ENCODE assay signal across 8 mouse cellular contexts in the genomic region with DNA sequence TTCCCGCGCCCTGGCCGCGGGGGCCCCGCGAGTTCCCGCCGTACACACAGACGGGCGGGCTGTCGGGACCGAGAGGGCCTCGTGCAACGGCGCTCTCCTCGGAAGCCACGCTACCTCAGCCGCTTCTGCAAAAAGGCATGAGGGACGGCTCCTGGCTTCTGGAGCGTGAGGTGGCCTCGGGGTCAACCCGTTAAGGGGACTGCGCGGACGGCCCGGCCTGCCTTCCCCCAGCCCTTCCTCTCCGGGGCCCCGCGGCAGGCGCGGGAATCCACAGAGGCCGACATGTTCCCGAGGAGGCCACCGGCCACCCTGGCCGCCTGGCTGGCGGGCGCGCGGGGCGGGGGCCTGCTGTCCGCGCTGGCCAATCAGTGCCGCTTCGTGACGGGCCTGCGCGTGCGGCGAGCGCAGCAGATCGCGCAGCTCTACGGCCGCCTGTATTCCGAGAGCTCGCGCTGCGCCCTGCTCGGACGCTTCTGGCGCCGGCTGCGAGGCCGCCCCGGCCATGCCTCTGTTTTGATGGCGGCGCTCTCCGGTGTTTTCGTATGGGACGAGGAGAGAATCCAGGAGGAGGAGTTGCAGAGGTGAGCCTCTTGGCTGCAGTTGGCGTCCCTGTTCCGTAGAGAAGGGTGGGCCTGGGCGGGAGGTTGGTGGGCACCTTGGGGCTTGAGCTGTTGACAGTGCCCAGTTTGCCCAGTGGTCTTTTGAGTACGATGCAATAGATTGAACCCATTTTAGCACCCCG. TPM values are rescaled to one million over a fixed set of nuclear protein-coding genes. Genes with fewer than 3 reads are reported as not detected.
A peak's percentile ranks its signal among the peaks of the same experiment; 100 is the strongest.
DNase-seq lines count a peak whose midpoint lies in the region; ATAC-seq and TF ChIP-seq lines count a peak whose summit lies in the region.

No protein-coding gene starts in this region.

- no peaks in the 10 kb centered on the region for H3K36me3 ChIP-seq in embryonic facial prominence, embryonic 15.5 days
- peaks cover 7% of the 10 kb centered on the region for H3K36me3 ChIP-seq in heart, embryonic 10.5 days
- H3K36me3 ChIP-seq in kidney, embryonic 14.5 days (ENCODE audit: control insufficient read depth, insufficient read depth, low read length), result no peaks in the 10 kb centered on the region
- H3K36me3 ChIP-seq in limb, embryonic 14.5 days (ENCODE audit: control insufficient read depth, insufficient read depth, low read length), result no peaks in the 10 kb centered on the region; the same call in 1 of the 2 replicates
- H3K36me3 ChIP-seq in midbrain, embryonic 16.5 days (ENCODE audit: control insufficient read depth, insufficient read depth, low read length), result no peaks in the 10 kb centered on the region; the same call in 1 of the 2 replicates

- H3K27me3 ChIP-seq in embryonic facial prominence, embryonic 15.5 days, result no peaks in the 10 kb centered on the region
- no peaks in the 10 kb centered on the region for H3K27me3 ChIP-seq in heart, embryonic 10.5 days (ENCODE audit: insufficient read depth, poor library complexity, severe bottlenecking)
- H3K27me3 ChIP-seq in kidney, embryonic 14.5 days (ENCODE audit: control insufficient read depth, insufficient read depth, low read length), result no peaks in the 10 kb centered on the region
- no peaks in the 10 kb centered on the region for H3K27me3 ChIP-seq in limb, embryonic 14.5 days (ENCODE audit: control insufficient read depth, insufficient read depth, low read length)
- H3K27me3 ChIP-seq in midbrain, embryonic 16.5 days (ENCODE audit: control insufficient read depth, insufficient read depth, low read depth, low read length), result no peaks in the 10 kb centered on the region

- H3K27ac ChIP-seq in embryonic facial prominence, embryonic 15.5 days (replicated peaks), result peak overlapping the region; percentile 95
- peak overlapping the region; percentile 98 for H3K27ac ChIP-seq in heart, embryonic 10.5 days
- peak overlapping the region; percentile 97 for H3K27ac ChIP-seq in kidney, embryonic 14.5 days (ENCODE audit: low read depth, low read length)
- peak overlapping the region; percentile 91 for H3K27ac ChIP-seq in limb, embryonic 14.5 days (replicated peaks; ENCODE audit: low read depth, low read length)
- H3K27ac ChIP-seq in midbrain, embryonic 16.5 days (ENCODE audit: low read length), result peak overlapping the region; percentile 95

- WGBS in embryonic facial prominence, embryonic 15.5 days, result under 1% methylated on average over 65 of the region's 75 CpGs
- under 1% methylated on average over 74 of the region's 75 CpGs for WGBS in heart, embryonic 10.5 days
- WGBS in kidney, embryonic 14.5 days, result under 1% methylated on average over 69 of the region's 75 CpGs
- WGBS in limb, embryonic 14.5 days, result under 1% methylated on average over 47 of the region's 75 CpGs
- WGBS in midbrain, embryonic 16.5 days, result under 1% methylated on average over 64 of the region's 75 CpGs

- no peaks in the 10 kb centered on the region for H3K9me3 ChIP-seq in embryonic facial prominence, embryonic 15.5 days (replicated peaks)
- no peaks in the 10 kb centered on the region for H3K9me3 ChIP-seq in heart, embryonic 10.5 days
- H3K9me3 ChIP-seq in kidney, embryonic 14.5 days (ENCODE audit: control insufficient read depth, low read length), result no peaks in the 10 kb centered on the region
- H3K9me3 ChIP-seq in limb, embryonic 14.5 days (ENCODE audit: control insufficient read depth, low read length), result no peaks in the 10 kb centered on the region
- no peaks in the 10 kb centered on the region for H3K9me3 ChIP-seq in midbrain, embryonic 16.5 days (replicated peaks; ENCODE audit: control insufficient read depth, low read length, poor library complexity, severe bottlenecking)

- peak overlapping the region; percentile 99 for H3K4me3 ChIP-seq in embryonic facial prominence, embryonic 15.5 days (replicated peaks)
- H3K4me3 ChIP-seq in heart, embryonic 10.5 days, result peak overlapping the region; percentile 97
- peak overlapping the region; percentile 92 for H3K4me3 ChIP-seq in kidney, embryonic 14.5 days (ENCODE audit: low read length)
- H3K4me3 ChIP-seq in limb, embryonic 14.5 days (replicated peaks; ENCODE audit: low read length), result peak overlapping the region; percentile 99
- H3K4me3 ChIP-seq in midbrain, embryonic 16.5 days (ENCODE audit: low read depth, low read length), result peak overlapping the region; percentile 97

- H3K4me1 ChIP-seq in embryonic facial prominence, embryonic 15.5 days, result peaks cover 10% of the 10 kb centered on the region
- H3K4me1 ChIP-seq in heart, embryonic 10.5 days, result peaks cover 24% of the 10 kb centered on the region
- H3K4me1 ChIP-seq in kidney, embryonic 14.5 days (ENCODE audit: control insufficient read depth, insufficient read depth, low read length), result peaks cover 10% of the 10 kb centered on the region; the same call in 1 of the 2 replicates
- H3K4me1 ChIP-seq in limb, embryonic 14.5 days (ENCODE audit: control insufficient read depth, insufficient read depth, low read length), result peaks cover 4% of the 10 kb centered on the region; the same call in 1 of the 2 replicates
- H3K4me1 ChIP-seq in midbrain, embryonic 16.5 days (ENCODE audit: control insufficient read depth, insufficient read depth, low read length), result peaks cover 34% of the 10 kb centered on the region

- H3K4me2 ChIP-seq in embryonic facial prominence, embryonic 15.5 days (replicated peaks), result peak overlapping the region; percentile 76
- peak overlapping the region; percentile 81 for H3K4me2 ChIP-seq in kidney, embryonic 14.5 days (replicated peaks; ENCODE audit: low read depth, low read length)
- peak overlapping the region; percentile 72 for H3K4me2 ChIP-seq in limb, embryonic 14.5 days (replicated peaks; ENCODE audit: low read depth, low read length, severe bottlenecking)
- H3K4me2 ChIP-seq in midbrain, embryonic 16.5 days (ENCODE audit: low read length), result peak overlapping the region; percentile 56

- peak; percentile 61; the same call in 1 of the 2 replicates for TF ChIP-seq POLR2A in limb, embryonic 14.5 days (IDR thresholded peaks at IDR 0.05; ENCODE audit: borderline replicate concordance, extremely low read depth, insufficient read depth, insufficient read length)

- H3K9ac ChIP-seq in embryonic facial prominence, embryonic 15.5 days, result peak overlapping the region; percentile 83
- H3K9ac ChIP-seq in kidney, embryonic 14.5 days (ENCODE audit: low read depth, low read length), result peak overlapping the region; percentile 95
- peak overlapping the region; percentile 84 for H3K9ac ChIP-seq in limb, embryonic 14.5 days (ENCODE audit: low read depth, low read length, severe bottlenecking)
- H3K9ac ChIP-seq in midbrain, embryonic 16.5 days (ENCODE audit: low read depth, low read length), result peak overlapping the region; percentile 90

- peak; percentile 84 for DNase-seq in 3T3-L1 (ENCODE audit: low read depth, low spot score)
- DNase-seq in adrenal gland, postnatal 4 days (ENCODE audit: low spot score in 2 of 2), result peak; percentile 67 to 69
- peak; percentile 91 for DNase-seq in heart, embryonic 10.5 days (ENCODE audit: low spot score)
- DNase-seq in limb, embryonic 14.5 days (ENCODE audit: low spot score), result peak; percentile 87
- peak; percentile 71 to 80 for DNase-seq in spleen, postnatal 14 days (ENCODE audit: low spot score in 2 of 2)

- ATAC-seq in embryonic facial prominence, embryonic 15.5 days (ENCODE audit: insufficient number of reproducible peaks, low FRiP score, low TSS enrichment, low read depth), result peak; percentile 92
- ATAC-seq in kidney, embryonic 14.5 days (ENCODE audit: low FRiP score, low TSS enrichment), result peak; percentile 94
- ATAC-seq in limb, embryonic 14.5 days (ENCODE audit: low FRiP score, low read depth), result peak; percentile 93
- peak; percentile 97 for ATAC-seq in midbrain, embryonic 16.5 days

RNA-seq across cellular contexts. Expression of gene Stard7, which starts 0.5 kb away (rescaled TPM):
- 100 to 1,000 TPM; 145 to 149 TPM for total RNA-seq in adrenal gland, postnatal 4 days (2021)
- 63.5 and 67.6 TPM in 2 replicates for polyA plus RNA-seq in embryonic facial prominence, embryonic 15.5 days (2015; fragmentation: Nextera tagmentation; extraction: Ambion mirVana)
- polyA plus RNA-seq in heart, embryonic 10.5 days (2016; fragmentation: Nextera tagmentation; extraction: Ambion mirVana), result 97.1 and 110 TPM in 2 replicates
- 53.0 and 102 TPM in 2 replicates for polyA plus RNA-seq in kidney, embryonic 14.5 days (2014; fragmentation: Nextera tagmentation; extraction: Ambion mirVana)
- 60.8 and 63.7 TPM in 2 replicates for polyA plus RNA-seq in limb, embryonic 14.5 days (2012; rRNA removed)
- 79.0 and 80.8 TPM in 2 replicates for polyA plus RNA-seq in limb, embryonic 14.5 days (2014; fragmentation: Nextera tagmentation; extraction: Ambion mirVana)
- 91.1 and 94.5 TPM in 2 replicates for polyA plus RNA-seq in midbrain, embryonic 16.5 days (2015; fragmentation: Nextera tagmentation; extraction: Ambion mirVana)

RNA-seq across cellular contexts. Expression of gene Tmem127, which starts 22.8 kb away (rescaled TPM):
- 10 to 100 TPM; 69.4 to 70.0 TPM for total RNA-seq in adrenal gland, postnatal 4 days (2021)
- polyA plus RNA-seq in embryonic facial prominence, embryonic 15.5 days (2015; fragmentation: Nextera tagmentation; extraction: Ambion mirVana), result 30.3 and 30.9 TPM in 2 replicates
- polyA plus RNA-seq in heart, embryonic 10.5 days (2016; fragmentation: Nextera tagmentation; extraction: Ambion mirVana), result 22.1 and 23.1 TPM in 2 replicates
- 13.5 and 19.8 TPM in 2 replicates for polyA plus RNA-seq in kidney, embryonic 14.5 days (2014; fragmentation: Nextera tagmentation; extraction: Ambion mirVana)
- polyA plus RNA-seq in limb, embryonic 14.5 days (2012; rRNA removed), result 36.2 and 51.2 TPM in 2 replicates
- 22.7 and 26.6 TPM in 2 replicates for polyA plus RNA-seq in limb, embryonic 14.5 days (2014; fragmentation: Nextera tagmentation; extraction: Ambion mirVana)
- 52.7 and 54.8 TPM in 2 replicates for polyA plus RNA-seq in midbrain, embryonic 16.5 days (2015; fragmentation: Nextera tagmentation; extraction: Ambion mirVana)

RNA-seq across cellular contexts. Expression of gene Ciao1, which starts 22.9 kb away (rescaled TPM):
- total RNA-seq in adrenal gland, postnatal 4 days (2021), result 10 to 100 TPM; 96.7 to 98.6 TPM
- 65.7 and 73.8 TPM in 2 replicates for polyA plus RNA-seq in embryonic facial prominence, embryonic 15.5 days (2015; fragmentation: Nextera tagmentation; extraction: Ambion mirVana)
- 58.3 and 61.1 TPM in 2 replicates for polyA plus RNA-seq in heart, embryonic 10.5 days (2016; fragmentation: Nextera tagmentation; extraction: Ambion mirVana)
- polyA plus RNA-seq in kidney, embryonic 14.5 days (2014; fragmentation: Nextera tagmentation; extraction: Ambion mirVana), result 60.1 and 62.5 TPM in 2 replicates
- 62.0 and 64.8 TPM in 2 replicates for polyA plus RNA-seq in limb, embryonic 14.5 days (2012; rRNA removed)
- polyA plus RNA-seq in limb, embryonic 14.5 days (2014; fragmentation: Nextera tagmentation; extraction: Ambion mirVana), result 63.1 and 64.2 TPM in 2 replicates
- 60.5 and 61.1 TPM in 2 replicates for polyA plus RNA-seq in midbrain, embryonic 16.5 days (2015; fragmentation: Nextera tagmentation; extraction: Ambion mirVana)

Comparison
In these comparisons a context has a peak if more than half of its experiments do, and no peak if none do; other contexts are left out.
1. Peak in every context shown above with its lines: DNase-seq, ATAC-seq, H3K4me3 ChIP-seq and H3K27ac ChIP-seq.